Mouse (Mus musculus) layer of hippocampus, adult 18-20 months (tissue): ENCODE measurements around the gene Cacnb3. TPM values are rescaled to one million over a fixed set of nuclear protein-coding genes. Genes with fewer than 3 reads are reported as not detected.
"Not testable (repeated sequence)": the region's sequence is repeated elsewhere in the genome, so short reads cannot be mapped to it uniquely, and the experiment has no call there.

Experiments used
- DNase-seq, 2 experiments: peaks; one replicate each; pipeline ENCODE4 v3.0.0; 2022; ENCODE audit warnings: low spot score in 2 of 2
- long read RNA-seq: library from polyadenylated mRNA; stranded (forward); transcript quantifications from one replicate; pipeline ENCODE4 v2.0.0, GENCODE M21; 2021
- total RNA-seq, 2 experiments: library from RNA; stranded (reverse); gene quantifications; 2 replicates each; pipeline ENCODE4 v1.2.3; 2021

Cacnb3 gene
- 100 to 1,000 TPM; 217 to 222 TPM for total RNA-seq
- long read RNA-seq, partial matches to known transcripts = 18 of 29 reads
- long read RNA-seq, other reads (novel, unspliced or antisense) = 11 of 29 reads

DNA sequence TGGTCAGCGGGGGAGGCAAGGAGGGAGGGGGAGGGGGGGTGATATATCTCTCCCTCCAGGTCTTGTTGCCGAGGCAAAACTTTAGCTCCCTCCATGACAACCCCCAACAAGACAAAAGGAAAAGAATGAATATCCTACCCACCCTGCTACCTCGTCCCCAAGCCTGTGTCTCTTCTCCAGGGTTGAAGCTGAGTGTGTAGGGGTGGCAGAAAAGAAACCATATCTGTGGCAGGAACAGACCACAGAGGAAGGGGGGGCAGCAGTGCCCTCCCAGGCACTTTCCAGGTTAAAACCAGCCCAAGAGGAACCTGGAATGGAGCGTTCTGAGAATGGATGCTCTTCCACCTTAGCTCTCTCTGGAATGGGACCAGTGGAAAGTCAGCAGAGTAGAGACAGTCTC, at the start of gene Cacnb3:
Gene Cacnb3 (plus strand): TSS at position 301 of the 400 bp plus-strand sequence.
- DNase-seq = no peak

DNA sequence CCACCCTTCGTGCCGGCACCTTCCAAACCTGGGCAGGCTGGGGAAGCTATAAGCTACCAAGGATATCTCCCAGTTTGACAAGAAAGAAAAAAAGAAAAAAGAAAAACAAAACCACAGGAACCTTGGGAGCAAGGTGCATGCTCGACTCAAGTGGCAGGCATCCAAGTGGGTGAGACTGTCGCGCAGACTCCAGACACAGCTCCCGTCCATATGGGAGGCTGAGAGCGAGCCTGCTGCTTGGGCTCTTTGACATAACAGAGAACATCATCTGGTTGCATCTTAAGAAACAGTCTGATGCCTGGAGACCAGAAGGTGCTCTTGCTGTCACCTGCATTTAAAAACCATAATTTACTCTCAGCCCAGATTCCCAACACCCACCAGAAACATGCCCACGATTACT, 48.2 kb upstream of the Cacnb3 start:
- DNase-seq = peak; percentile 22 to 65

DNA sequence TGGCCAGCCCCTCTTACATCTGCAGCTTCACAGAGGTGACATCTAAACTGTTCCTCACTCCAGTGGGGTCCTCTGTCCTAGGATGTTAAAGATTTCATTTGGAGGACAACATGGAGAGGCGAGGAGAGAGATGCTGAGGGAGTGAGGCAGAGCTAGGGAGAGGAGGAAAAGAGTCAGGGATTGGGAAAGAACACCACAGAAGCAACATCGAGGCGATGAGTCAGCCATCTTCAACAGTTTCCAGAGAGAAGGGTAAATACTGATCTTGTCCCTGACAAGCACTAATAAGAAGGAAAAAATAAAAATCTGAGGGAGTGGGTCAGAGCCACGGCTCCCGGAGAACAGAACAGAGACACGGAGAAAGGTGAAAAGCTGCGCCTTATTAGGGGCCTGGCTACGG, 47.6 kb upstream of the Cacnb3 start:
- no peak for DNase-seq

DNA sequence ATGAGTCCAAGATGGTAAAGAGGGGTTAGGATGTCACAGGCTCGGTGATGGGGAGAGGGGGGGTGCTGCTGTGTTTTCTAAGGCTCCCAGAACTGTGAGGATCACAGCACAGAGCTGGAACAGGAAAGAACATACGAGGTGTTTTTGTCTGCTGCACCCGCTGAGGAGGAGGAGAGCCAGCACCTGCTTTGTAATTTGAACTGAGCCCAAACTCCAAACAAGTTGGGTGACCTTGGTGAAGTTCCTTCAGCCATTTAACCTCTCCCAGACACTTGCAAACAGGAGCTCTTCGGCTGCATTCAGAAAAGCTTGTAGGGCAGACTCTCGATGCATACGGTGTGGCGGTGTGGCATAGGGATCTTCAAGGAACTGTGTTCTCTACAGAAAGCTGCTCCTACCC, 45.2 kb upstream of the Cacnb3 start:
- DNase-seq = no peak

DNA sequence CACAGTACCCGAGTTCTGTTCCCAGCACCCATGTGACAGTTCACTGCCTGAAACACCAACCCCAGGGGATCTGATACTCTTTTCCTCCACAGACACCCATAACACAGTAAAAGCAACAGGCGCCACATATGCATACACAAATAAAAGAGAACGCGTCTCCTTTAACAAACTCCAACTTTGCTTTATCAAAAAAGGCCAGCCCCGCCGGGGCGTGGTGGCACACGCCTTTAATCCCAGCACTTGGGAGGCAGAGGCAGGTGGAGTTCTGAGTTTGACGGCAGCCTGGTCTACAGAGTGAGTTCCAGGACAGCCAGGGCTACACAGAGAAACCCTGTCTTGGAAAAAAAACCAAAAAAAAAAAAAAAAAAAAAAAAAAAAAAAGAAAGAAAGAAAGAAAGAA, 44.5 kb upstream of the Cacnb3 start:
- DNase-seq = not testable (repeated sequence)

DNA sequence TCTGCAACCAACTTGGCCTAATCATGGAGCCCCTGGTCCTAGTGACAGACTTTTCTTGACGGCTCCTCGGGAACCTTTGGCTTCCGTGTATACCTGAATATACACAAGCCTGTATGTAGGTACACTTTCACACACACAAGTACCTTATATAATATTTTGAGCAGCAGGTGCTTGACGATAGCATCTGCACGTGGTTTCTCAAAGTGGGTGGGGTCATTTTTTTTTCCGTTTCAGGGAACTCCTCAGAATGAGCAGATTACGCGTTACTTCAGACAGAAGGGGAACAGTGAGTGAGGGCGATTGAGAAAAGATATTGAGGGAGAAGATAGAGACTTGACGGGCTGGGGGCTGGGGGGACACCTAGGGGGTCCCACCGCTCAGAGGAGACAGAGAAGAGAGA, 42.9 kb upstream of the Cacnb3 start:
- DNase-seq = no peak

DNA sequence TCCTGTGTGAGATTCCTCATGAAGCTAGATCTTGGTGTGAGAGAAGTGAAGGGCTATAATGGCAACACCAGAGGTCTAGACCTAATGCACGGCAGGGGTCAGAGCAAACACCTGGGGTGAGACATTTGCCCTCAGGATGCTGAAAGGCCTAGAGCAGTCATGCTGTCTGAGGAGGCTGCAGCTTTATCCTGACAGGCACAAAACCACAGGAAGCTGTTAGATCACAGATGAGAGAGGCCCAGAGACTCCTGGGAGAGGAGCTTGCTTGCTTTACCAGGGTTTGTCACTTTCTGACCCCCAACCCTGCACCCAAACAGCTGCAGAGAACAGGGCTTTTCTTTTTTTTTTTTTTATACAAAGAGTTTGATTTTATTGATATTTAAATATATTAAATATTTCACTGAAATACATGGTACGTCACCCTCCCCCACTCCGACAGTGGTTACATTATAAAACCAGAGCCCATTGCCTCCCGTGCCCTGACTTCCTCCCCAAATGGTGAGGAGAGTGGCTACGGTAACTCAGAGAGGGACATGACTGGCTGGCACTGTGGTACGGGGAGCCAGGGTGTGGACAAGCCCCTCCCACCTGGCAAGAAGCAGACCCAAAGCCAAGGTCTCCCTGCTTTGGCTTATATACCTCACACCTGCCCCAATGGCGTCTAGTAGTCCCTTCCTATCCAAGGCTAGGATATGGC, 40.9 kb upstream of the Cacnb3 start:
- DNase-seq = no peak

DNA sequence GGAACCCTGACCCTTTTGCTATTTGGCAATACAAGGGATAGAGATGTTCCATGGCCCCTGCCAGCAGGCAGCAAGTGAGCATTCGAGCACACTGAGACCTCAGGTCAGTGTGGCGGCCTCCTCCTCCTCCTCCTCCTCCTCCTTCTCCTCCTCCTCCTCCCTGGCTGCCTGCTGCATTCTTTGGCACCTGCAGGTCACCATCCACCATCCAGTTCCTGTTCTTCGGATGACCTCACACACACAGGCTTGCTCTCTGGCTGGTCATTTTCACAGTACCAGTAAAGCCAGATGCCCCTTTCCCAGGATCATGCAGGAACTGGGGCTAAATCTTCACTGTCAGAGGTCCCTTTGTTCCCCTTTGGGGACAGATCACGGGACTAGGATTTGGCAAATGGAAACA, 39.2 kb upstream of the Cacnb3 start:
- DNase-seq = no peak

DNA sequence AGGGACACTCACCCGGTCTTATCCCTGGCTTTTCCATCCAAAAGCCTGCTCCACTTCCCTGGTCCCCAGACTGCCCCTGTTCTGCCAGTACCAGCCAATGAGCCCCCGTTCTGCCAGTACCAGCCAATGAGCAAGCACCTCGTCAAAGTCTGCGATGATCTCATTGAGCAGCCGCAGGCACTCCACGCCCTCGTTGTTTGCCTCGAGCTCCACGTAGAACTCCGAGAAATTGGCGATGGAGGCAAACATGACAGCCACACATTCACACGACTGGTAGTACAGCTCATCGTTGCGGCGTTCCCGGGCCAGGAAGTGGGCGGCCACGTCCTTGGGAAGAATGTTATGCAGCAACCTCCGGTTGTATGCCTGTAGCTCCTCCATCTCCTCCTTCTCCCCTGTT, 36.4 kb upstream of the Cacnb3 start:
- peak; percentile 45 to 66 for DNase-seq

DNA sequence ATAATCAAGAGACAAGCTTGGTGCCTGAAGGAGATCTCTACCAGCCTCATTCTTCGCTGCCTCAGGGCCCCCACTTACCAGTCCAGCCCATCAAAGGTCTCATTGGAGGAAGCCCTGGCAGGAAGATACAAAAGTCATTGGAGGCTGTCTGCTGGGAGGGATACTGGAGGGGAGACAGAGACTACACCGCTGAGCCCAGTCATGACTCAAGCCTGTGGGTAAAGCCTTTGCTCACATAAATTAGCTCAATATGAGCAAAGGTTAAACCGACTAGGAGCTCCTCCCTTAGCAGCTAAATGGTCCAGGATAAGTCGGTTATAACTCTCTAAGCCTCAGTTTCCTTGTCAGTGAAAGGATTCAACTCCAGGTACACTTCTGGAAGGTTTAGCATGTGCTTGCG, 35.6 kb upstream of the Cacnb3 start:
- DNase-seq = no peak

DNA sequence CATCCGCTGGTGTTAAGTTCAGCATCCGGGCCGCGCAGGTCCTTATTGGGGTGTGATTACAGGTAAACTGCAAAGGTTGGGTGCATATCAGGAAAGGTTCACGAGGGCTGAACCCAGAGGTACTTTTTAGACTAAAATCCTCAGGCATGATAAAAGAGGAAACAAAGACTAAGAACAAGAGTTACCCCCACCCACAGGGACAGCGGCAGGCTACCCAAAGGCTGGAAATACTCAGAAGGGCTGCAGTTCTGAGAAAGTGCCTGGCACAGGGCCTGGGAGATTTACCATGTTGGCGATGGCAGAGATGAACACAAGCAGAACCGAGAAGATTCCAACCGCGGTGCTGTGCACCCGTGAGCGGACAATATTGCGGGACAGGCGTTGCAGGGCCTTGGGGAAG, 34.0 kb upstream of the Cacnb3 start:
- no peak for DNase-seq

DNA sequence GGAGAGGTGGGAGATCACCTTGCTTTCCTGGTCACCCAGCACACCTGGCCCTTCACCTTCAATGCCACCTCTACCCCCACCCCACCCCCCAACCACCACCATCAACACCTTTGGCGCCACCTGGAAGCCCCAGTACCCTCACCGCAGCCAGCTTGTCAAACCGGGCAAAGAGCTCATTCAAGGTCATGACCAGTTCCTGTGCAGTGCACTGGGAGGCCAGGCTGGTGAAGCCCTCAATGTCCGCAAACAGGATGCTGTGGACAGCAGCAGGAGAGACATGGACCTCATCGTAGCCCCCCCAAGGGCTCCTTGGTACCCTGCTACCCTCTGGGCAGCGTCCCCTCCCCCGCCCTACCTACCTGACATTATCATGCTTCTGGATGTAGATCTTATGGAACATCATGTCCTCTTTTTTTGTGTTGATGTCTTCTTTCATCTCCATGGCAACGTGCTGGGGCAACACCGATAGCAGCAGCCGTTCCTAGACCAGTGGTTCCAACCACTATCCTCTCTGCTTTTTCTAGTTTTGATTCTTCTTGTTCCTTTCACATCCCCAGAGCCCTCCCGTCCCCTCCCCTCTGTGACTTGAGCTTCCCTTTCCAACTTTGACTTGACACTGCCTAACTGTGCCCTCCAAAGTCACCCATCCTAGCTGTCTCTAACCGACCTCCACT, 30.5 kb upstream of the Cacnb3 start:
- DNase-seq = no peak

DNA sequence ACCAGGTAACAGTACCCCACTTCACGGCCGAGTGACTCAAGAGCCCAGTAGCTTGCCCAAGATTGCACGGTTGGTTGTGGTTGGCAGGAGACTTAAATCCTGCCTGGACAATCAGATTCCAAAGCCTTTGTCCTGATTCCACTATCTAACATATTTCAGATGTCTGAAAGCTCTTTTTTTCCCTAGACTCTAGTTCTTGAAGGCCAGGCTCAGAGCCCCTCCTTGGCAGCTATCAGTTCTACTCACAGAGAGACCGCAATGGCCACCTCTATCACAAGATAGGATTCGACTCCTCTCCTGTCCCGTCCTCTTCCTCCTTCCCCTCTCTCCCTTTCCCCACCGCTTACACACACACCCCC, 28.8 kb upstream of the Cacnb3 start:
- DNase-seq = no peak

DNA sequence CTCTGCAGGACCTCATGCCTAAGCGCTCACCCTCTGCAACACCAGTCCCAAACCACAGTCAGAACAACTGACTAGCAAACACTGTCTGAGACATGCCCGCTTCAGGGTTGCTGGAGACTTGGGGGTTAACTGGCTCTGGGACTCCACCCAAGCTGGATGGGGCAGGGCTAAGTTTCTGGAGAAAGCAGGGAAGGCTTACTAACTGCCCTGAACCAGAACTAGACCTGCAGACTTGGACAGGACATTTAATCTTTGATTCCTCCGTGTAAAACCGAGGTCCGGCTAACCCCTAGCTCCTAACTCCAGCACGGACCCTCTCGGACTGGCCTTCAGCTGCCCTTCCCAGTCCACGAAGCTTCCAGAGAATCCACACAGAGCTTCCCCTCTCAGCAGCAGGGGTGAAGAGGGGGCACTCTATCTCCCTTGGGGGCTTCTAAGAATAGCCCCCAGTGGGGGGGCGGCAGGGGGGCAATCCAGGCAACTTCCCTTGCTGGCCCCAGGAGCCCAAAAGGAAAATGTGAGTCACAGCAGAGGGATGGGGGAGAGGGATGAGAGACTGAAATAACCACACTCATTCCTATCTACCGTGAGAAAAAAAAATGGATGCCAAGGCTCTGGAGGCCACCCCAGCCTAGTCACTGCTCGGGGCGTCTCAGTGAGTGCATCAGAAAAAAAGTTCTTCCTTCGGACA, 28.3 kb upstream of the Cacnb3 start:
- DNase-seq = no peak

DNA sequence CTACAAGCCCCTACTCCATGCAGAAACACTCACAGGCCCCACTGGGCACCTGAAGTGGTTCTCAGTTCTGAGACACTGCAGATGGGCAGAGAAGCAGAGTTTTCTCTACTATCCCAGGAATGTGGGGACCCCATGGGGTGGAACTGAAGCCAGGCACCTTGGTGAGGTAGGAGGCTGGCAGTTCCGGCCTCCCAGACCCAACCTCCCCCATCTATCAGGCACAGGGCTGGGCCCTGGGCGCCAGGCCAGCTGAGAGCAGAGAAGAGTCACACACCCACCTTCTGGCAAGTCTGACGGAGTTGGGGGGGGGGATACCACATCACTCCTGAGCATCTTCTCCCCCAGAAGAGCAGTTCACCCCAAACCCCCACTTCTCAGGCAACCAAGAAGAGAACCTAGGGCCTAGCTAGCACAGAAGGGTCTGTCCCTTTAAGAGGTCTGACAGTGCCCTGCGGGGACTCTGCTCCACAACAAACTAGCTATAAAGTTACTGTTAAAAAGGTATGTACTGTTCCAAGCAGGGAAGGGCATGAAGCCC, 27.6 kb upstream of the Cacnb3 start:
- DNase-seq = no peak

DNA sequence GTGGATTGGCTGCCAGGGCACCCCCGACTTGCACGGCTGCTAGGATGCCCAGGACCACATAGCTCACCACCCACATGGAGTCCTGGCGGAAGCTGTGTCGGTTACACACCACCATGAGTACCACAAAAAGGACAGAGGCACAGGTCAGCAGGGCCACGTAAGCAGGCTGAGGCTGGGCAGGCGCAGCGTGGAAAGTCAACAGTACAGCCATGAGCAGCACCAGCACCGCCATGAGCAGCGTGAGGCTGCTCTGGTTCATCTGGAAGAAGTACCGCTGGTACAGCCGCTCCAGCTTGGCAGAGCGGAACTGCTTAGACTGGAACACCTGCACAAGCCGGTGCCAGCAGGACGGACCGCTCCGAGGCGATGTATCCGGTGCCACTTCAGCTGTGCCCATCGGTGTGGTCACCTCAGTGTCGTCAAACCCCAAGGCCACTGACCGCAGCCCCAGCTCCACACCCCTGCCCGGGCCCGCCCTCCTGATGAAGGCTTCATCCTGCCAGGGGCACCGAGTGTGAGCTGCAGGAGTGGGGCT, 26.5 kb upstream of the Cacnb3 start:
- DNase-seq = no peak

DNA sequence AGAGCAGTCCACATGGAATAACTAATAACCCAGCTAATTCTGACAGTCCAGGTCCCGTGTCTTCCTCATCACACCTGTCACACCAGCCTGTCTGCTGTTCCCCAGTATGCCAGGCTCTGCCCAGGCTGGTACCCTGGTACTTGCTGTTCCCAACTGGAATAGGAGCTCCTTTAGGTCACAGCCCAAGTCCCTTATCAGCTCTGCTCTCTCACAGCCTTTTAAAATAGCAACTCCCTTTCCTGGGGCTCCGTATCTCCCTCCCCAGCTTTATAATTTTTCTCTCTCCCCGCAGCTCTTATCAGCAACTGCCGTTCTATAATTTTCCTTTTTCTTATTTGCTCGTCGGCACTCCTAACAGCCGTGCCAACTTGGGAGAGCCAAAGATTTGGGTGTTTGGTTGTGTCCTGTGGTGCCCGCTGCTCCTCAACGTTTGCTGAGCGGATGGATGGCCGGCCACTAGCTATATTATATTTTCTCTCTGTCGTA, 24.5 kb upstream of the Cacnb3 start:
- no peak for DNase-seq

DNA sequence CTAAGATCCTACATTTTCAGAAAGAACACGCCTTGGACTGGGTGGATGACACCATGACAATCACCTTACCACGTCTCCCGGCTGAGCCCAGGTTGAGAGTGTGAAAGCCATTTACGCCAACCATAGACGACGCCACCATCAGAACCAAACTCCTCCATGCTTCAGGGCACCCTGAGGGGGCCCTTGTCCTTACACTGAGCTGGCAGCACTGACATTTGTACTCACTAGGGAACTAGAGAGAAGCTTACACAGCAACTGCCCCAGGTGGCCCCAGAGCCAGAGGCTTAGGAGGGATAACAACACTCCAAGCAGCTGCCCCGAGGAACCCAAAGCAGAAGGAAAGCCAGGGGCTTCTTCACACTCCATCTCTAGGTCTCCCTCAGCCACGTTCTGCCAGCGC, 23.9 kb upstream of the Cacnb3 start:
- no peak for DNase-seq

DNA sequence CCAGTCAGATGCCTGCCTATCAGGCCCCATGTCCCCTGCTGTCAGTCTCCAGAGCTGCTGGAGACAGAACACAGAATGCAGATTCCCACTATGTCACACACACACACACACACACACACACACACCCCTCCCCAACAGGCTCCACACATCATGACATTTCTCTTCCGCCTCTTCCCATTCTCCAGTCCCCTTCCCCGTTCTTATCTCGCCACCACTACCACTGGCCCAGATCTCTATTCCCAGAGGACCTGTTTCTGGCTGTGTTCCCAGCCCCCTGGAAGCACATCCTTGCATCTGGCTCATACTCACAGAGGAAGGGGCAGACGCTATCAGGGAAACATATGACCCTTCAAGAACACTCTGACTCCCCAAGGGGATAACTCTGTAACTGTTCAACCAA, 23.1 kb upstream of the Cacnb3 start:
- DNase-seq = no peak

DNA sequence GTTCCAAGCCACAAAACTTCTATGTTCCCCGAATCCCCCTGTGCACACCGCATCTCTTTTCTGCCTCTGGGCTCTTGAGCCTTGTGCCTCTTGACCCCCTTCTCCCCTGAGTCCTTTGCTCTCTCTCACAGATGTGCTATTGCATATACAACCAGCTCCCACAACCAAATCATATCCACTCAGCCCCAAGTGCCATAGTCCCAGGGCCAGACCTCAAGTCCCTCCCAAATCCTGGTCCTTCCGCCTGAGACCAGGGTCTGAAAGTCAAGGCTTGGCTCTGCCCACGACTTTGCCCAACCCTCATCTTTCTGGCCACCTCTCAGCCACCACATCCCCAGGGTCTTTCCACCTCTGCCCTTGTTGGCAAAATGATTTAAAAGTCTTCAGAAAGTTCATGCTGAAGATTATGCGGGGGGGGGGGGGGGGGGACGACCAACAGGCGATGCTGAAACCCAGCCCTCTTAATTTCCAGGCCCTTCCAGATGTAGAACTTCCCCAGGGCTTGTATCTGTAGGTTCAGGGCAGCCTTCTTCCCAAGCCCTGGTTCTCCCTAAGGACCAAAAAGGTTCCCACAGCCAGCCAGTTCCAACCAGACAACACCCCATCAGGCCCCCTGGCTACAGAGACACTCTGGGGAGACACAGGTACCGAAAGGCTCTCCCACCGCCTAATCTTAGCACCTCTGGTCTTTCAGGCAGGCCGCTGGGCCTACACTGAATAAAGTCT, 22.4 kb upstream of the Cacnb3 start:
- DNase-seq = no peak

DNA sequence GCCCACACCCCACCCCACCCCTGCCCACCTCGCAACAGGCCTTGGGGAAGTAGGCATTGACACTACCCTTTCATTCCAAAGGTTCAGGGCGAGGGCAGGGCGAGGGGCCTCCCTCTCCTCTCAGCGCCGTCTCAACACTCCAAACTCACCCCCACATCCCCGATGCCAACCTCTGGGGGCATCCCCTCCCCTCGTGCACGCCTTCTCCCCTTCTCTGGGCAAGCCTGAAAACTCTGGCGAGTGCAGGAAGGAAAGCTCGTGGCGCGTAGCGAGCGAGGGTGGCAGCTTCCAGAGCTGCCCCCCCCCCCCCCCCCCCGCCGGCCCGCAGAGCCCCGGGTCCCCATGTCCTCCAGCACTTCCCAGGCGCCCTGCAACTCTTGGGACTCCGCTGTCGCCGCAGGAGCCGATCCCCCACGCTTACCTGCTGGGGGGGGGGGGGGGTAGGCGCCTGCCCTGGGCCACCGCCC, 21.8 kb upstream of the Cacnb3 start:
- no peak for DNase-seq
